Mouse (Mus musculus) gastrocnemius, postnatal 36 days (tissue): ENCODE results near the gene Asb6. TPM values are rescaled to one million over a fixed set of nuclear protein-coding genes. Genes with fewer than 3 reads are reported as not detected.

Source experiments
- DNase-seq, 2 experiments: peaks; one replicate each; pipeline ENCODE4 v3.0.0; 2022
- intact Hi-C: fragments of 180-260 bp; cut with DNase I; formaldehyde crosslinking; loops from one replicate; pipeline ENCODE4 v1.15.1; 2025
- total RNA-seq, 2 experiments: library from RNA; stranded (reverse); gene quantifications; 2 replicates each; pipeline ENCODE4 v1.2.3; 2021

Asb6 gene
- total RNA-seq, 2 experiments from 2014 or later: 6.6 to 7.6 TPM

- intact Hi-C loops: no loop called here
These were observed 28.9 kb downstream of the Asb6 start for GRCm38 (mm10) chr2:30801067-30801852.

DNA sequence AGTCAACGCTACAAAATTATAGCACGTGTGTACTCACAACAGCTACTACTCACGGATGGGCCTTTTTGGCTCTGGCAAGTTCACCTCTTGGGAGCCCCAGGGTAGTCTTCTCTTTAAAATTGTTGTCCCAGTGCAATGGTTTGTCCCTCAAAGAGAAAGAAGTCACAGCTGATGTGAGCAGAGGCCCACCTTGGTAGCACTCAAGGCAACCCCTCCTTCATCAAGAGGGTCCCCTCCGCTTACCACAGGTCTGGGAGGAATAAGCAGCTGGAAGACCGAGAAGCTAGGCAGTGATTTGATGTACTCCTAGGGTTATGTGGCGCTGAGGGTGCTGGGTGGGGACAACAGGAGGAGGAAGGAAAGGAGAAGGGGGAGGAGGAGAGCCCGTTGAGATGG lies 29.5 kb downstream of the Asb6 start:
- DNase-seq: no peak
- intact Hi-C loops: no loop called here

More at GRCm38 (mm10) chr2:30801067-30801852, 28.9 kb downstream of the Asb6 start:
- no peak for DNase-seq

DNA sequence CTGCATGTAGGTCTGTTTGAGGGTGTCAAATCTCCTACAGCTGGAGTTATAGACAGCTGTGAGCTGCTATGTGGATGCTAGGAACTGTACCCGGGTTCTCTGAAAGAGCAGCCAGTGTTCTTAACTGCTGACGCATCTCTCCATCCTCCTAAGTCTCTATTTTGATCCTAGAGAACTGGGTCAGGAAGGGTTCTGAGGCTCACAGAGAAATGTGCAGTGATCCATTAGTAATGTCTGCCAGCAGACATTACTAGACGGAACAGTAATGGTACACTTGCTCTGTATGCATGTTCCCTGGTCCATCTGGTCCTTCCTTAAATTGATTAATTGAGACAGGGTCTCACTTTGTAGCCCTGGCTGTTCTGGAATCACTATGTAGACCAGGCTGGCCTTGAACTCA lies 30.7 kb downstream of the Asb6 start:
- intact Hi-C loops: loop anchor here (5.0 kb wide), 1 partner anchor 182 kb away; no protein-coding TSS in a partner anchor
- no peak for DNase-seq

DNA sequence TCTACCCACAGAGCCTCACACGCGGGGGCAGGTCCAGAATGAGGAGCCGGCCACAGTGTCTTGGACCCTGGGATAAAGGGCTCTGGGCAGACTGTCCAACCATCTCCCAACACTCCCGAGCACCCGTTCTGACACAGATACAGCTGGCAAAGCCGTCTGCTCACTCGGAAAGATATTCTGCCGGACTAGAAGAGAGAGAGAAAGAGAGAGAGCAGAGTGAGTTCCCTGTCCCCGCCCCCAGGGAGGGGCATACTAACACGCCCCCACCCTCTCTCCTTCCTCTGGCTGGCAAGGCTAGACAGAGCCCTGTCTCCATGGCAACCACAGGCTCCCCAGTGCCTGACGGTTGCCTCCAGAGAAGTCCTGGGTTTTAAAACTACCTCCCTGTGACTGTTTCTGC lies 33.8 kb downstream of the Asb6 start:
- DNase-seq: peak; percentile 59 to 61
- intact Hi-C loops: loop anchor here (5.0 kb wide), 1 partner anchor 179 kb away; no protein-coding TSS in a partner anchor

- intact Hi-C loops: loop anchor here (2.0 to 5.0 kb wide), 4 partner anchors 83 to 361 kb away; no protein-coding TSS in a partner anchor
- no peak for DNase-seq
These were observed 34.3 kb downstream of the Asb6 start for GRCm38 (mm10) chr2:30795889-30796275.

- no peak for DNase-seq
- intact Hi-C loops: loop anchor here (2.0 to 5.0 kb wide), 4 partner anchors 83 to 361 kb away; no protein-coding TSS in a partner anchor
These were observed 34.8 kb downstream of the Asb6 start for GRCm38 (mm10) chr2:30795271-30795888.

DNA sequence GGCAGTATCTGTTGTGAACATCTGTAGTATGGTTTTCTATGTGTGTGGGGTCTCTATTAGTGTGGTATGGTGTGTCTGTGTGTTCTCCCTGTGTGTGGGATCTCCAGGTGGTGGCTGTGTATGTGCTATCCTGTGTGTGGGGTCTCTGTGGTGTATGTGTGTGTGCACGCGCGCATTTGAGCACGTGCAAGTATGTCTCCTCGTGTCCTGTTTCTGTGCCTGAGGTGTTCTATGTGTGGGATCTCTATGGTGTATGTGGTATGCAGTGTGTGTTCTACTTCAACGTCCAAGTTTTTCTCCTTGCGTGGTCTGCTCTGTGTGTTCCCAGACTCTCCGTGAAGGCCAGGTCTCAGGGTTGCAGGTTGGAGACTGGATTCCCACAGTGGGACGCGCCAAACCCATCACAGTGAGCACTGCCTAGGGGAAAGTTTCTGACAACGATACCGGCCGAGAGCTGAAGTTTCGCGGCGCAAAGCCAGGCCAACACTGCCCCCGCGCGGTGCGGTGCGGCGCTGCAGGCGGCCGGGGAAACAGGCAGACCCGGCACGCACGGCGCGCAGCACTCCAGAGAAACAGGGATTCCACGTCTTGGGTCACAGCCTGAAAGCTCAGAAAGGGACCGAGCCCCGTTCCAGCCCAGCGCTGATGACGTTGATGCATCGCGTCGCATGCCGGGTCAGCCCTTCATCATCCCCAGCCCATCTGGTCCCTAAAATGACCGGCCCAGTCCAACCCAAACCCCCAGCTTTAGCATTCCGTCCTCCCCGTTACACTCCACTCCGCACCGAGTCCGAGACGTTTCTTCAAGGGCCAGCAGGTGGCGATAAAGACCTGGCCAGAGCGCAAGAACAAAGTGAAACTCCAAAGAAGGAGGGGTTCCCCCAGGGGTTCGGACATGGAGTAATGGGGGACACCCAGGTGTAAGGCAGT lies 35.7 kb downstream of the Asb6 start:
- intact Hi-C loops: loop anchor here (2.0 to 5.0 kb wide), 4 partner anchors 82 to 360 kb away; no protein-coding TSS in a partner anchor
- DNase-seq: peak; percentile 94 to 99

DNA sequence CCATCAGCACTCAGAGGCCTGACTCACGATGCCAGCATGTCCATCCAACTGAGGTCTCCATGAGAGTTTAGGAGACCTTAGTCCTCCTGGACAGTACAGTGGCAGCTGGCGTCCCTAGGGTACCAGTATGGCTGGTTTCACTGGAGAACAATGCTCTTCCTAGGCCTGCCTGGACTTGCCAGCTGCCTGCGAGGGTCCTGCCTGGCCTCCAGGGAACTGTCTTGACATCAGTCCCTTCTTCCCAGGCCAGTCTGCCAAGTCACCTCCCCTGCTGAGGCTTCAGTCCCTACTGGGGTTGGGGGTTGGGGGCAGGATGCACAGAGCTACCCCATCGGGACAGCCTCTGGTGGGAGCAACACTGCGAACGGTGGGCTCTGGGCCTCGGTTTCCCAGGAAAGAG lies 38.1 kb downstream of the Asb6 start:
- intact Hi-C loops: no loop called here

GRCm38 (mm10) chr2:30787466-30787865 lies 42.7 kb downstream of the Asb6 start:
- DNase-seq: no peak
- intact Hi-C loops: loop anchor here (5.0 kb wide), 1 partner anchor 185 kb away; no protein-coding TSS in a partner anchor

More for the DNA sequence above, 38.1 kb downstream of the Asb6 start:
- no peak for DNase-seq

GRCm38 (mm10) chr2:30784078-30784994 lies 45.8 kb downstream of the Asb6 start:
- intact Hi-C loops: no loop called here

GRCm38 (mm10) chr2:30783346-30783745 lies 46.8 kb downstream of the Asb6 start:
- DNase-seq: peak in 1 of 2 experiments; percentile 57
- intact Hi-C loops: no loop called here

More at GRCm38 (mm10) chr2:30784078-30784994, 45.8 kb downstream of the Asb6 start:
- no peak for DNase-seq

GRCm38 (mm10) chr2:30782312-30783290 lies 47.5 kb downstream of the Asb6 start:
- intact Hi-C loops: no loop called here
- no peak for DNase-seq

DNA sequence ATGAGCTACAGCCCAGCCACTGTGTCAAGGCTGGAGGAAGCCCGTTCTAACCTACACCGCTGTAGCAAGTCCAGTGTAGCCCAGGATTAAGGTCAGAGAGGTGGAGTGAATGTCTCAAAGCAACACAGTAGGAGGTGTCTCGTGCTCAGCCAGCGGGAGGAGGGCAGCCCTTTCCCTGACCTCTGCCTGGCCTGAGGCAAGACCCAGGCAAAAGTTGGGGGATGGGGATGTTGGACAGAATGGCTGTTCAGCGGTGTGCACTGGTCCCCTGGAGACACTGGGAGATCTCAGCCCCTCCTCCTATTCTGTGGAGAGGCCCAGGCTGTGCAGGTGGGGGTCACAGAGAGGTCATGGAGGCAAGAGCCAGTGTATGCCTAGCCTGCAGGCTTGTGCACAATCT lies 50.9 kb downstream of the Asb6 start:
- no peak for DNase-seq
- intact Hi-C loops: loop anchor here (5.0 kb wide), 1 partner anchor 122 kb away; no protein-coding TSS in a partner anchor

GRCm38 (mm10) chr2:30778235-30778634 lies 51.9 kb downstream of the Asb6 start:
- intact Hi-C loops: loop anchor here (5.0 kb wide), 1 partner anchor 121 kb away; no protein-coding TSS in a partner anchor
- DNase-seq: no peak

- intact Hi-C loops: loop anchor here (5.0 kb wide), 1 partner anchor 120 kb away; no protein-coding TSS in a partner anchor
- no peak for DNase-seq
These were observed 52.9 kb downstream of the Asb6 start for GRCm38 (mm10) chr2:30777266-30777665.

DNA sequence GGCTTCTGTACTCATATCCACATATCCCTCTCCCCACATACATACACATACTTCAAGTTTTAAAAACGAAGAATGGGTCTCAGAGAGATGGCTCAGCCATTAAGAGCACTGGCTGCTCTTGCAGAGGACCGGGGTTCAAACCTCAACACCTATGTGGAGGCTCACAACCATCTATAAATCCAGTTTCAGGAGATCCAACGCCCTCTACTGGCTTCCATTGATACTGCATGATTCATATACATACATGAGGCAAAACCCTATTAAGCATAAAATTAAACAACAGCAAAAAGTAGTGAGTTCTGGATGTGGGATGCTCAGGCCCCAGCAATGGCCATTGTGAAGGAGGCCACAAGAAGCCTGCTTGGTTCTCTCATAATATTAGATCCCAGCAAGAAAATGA lies 54.2 kb downstream of the Asb6 start:
- intact Hi-C loops: loop anchor here (5.0 kb wide), 1 partner anchor 119 kb away; no protein-coding TSS in a partner anchor
- DNase-seq: no peak

- no peak for DNase-seq
- intact Hi-C loops: loop anchor here (5.0 kb wide), 1 partner anchor 51 kb away; no protein-coding TSS in a partner anchor
These were observed 56.7 kb downstream of the Asb6 start for GRCm38 (mm10) chr2:30773313-30774005.
